Mouse (Mus musculus): ENCODE results near the gene Msl2.

The Msl2 gene

GRCm38 (mm10) chr9:101073987-101074331 is at the start of gene Msl2:
TSS of gene Msl2 (plus strand) at chr9:101074101.
- no peak for DNase-seq (ENCODE audit: low spot score)

- no peak for DNase-seq (ENCODE audit: low spot score)
Measured at GRCm38 (mm10) chr9:101033761-101034447, 40.0 kb upstream of the Msl2 start.

DNA sequence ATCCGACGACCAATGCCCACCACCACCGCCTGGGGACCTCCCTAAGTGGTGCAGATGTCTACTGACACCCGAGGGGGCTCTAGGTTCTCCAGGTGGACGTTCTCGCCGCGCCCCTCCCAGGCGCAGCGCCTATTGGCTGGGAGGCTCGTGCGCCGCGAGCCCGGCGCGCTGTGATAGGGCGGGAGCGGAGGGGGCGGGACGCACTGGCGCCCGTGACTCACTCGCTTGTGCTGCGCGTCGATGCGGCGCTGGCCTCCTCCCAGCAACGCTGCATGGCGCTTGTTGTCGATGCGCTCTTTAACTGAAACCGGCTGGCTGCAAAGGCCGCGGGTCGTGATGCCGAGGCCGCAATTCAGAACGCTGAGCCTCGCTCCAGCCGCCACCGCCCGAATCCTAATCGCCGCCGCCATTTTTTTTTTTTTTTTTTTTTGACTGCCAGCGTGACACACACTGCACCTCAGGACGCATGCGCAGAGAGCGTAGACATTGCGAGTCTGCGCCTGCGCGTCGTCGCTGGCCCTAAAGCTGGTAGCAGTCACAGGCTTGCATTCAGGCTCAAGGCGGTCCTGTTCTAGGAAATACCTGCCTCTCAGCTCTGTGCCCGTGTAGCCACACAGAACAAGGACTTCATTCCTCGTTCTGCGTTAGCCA is 39.3 kb upstream of the Msl2 start, which contains the start of gene Pccb:
Gene Pccb (minus strand): TSS at position 451 of the 651 bp plus-strand sequence.
- peak; percentile 91 for DNase-seq (ENCODE audit: low spot score)

GRCm38 (mm10) chr9:101035836-101036596 is 37.9 kb upstream of the Msl2 start:
- DNase-seq (ENCODE audit: low spot score), result no peak

DNA sequence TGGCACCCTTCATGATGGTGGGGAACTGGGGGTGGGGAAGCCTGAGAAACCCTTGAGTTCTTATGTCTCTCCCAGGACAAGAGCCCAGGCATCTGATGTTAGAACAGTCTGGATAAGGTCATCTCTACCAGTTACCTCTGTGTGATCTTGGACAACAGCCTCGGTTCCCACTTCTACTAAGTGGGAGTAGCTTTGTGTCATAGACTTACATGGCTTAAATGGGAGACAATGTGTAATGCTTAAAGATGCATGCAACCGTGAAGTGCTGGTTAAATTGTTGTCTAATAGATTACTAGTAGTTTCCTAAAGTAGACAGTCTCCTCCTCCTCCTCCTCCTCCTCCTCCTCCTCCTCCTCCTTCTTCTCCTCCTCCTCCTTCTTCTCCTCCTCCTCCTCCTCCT is 37.0 kb upstream of the Msl2 start:
- no peak for DNase-seq (ENCODE audit: low spot score)

DNA sequence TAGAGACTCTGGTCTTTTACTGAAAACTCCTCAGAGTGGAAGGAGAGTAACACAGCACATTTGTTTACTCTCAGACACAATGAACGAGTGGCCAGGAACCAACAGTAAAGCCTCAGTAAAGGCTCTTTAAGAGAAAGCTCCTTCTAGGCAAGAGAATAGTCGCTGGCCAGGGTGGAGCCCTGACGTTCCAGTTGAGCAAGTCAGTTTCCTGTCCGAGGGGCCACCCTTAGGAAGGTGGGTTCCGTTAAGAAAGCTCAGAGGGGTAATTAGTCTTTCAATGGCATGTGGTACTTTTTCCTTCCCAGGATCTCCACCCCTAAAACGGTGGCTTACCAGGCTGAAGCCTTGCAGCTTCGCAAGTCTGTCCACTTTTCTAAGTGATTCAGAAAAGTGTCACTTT is 36.5 kb upstream of the Msl2 start:
- DNase-seq (ENCODE audit: low spot score), result no peak

DNA sequence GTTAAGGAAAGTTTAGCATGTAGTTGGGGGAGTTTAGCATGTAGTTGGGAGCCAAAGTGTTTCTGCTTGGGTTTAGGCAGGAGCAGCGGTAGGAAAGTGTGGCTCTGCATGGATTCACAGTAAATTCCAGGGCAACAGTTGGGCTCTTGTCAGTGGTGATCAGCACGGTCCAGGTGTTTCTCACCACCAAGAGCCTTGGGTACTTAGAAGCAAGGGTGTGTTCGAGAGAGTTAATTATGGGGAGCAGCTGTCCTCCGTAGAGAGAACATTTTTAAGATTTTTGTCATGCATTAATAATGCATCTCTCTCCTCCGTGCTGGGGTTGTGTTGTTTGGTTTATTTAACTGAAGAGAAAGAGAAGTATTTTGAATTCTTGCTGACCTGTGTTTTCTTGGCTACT is 35.3 kb upstream of the Msl2 start:
- DNase-seq (ENCODE audit: low spot score), result no peak

DNA sequence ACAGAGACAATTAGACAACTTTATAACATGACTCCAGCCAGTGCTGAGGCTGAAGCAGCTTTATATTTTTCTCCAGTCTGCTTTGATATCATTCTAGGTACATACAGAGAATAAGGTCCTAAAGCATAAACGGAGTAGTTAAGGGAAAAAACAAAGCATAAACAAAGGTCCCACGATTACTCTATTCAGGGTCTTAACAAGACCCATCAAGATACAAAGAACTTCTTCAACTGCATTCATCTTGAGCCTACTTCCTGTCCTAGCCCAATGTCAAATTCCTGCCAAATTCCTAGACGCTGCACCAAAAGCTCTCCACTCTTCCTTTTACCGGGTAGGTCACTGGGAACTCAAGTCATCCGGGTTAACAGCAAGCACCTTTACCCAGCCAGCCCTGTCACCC is 32.4 kb upstream of the Msl2 start:
- DNase-seq (ENCODE audit: low spot score), result no peak

- no peak for DNase-seq (ENCODE audit: low spot score)
Measured at GRCm38 (mm10) chr9:101042249-101042648, 31.7 kb upstream of the Msl2 start.

- DNase-seq (ENCODE audit: low spot score), result no peak
Measured at GRCm38 (mm10) chr9:101045710-101046338, 28.1 kb upstream of the Msl2 start.

GRCm38 (mm10) chr9:101052007-101052406 is 21.9 kb upstream of the Msl2 start:
- DNase-seq (ENCODE audit: low spot score), result no peak

- DNase-seq (ENCODE audit: low spot score), result no peak
Measured at GRCm38 (mm10) chr9:101052691-101053090, 21.2 kb upstream of the Msl2 start.

GRCm38 (mm10) chr9:101053279-101053678 is 20.6 kb upstream of the Msl2 start:
- no peak for DNase-seq (ENCODE audit: low spot score)

DNA sequence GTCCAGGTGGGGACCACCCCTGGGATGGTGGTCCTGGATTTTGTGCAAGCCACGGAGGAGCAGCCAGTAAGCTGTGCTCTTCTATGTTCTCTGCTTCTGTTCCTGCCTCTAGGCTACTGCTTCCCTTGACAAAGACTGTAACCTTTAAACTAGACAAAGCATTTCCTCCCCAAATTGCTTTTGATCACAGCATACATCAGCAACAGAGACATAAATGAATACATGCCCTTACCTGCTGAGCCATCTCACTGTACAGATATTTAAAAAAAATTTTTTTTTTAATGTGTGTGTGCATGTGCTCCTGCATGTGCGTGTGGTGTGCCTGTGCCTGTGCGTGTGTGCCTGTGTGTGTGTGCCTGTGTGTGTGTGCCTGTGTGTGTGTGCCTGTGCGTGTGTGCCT is 16.7 kb upstream of the Msl2 start:
- DNase-seq (ENCODE audit: low spot score), result no peak

DNA sequence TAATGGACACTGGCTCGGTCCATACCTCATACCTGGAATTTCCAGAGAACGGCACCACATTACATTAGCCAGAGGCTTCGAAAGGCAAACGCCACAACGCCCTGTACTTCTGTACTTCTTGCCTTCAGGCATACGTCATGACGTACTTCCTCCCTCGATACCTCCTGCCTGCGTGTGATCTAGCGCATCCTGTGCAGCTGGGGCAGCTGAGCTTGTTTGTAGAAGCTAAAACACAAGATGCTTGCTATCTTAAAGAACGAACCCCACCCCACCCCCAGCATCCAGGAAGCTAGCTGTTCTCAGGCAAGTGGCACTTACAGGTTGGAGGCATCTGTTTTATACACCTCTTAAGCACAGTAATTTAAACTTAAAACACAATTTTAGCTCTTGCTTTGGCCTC is 12.9 kb upstream of the Msl2 start:
- peak; percentile 30 for DNase-seq (ENCODE audit: low spot score)

- DNase-seq (ENCODE audit: low spot score), result no peak
Measured at GRCm38 (mm10) chr9:101062253-101062780, 11.6 kb upstream of the Msl2 start.

DNA sequence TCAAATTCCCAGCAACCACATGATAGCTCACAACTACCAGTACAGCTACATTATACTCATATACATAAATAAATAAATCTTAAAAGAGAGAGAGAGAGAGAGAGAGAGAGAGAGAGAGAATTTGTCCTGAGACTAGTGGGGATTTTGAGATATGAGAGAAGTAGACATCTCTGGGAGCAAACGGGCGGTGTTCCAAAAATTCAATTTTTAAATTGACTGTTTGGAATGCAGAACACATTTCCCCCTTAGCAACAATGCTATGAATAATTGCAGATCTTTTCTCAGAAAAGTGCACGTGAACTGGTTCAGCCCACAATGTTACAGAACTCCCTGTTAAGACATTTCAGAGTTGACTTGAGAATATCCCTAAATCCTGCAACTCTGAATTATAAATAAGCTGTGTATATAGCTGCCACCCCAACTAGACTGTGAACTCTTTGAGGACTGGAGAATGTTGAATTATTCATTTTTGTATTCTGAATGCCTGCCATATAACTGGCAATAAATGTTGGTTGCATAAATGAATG is 8.8 kb upstream of the Msl2 start:
- no peak for DNase-seq (ENCODE audit: low spot score)

GRCm38 (mm10) chr9:101069781-101070180 is 4.1 kb upstream of the Msl2 start:
- no peak for DNase-seq (ENCODE audit: low spot score)

GRCm38 (mm10) chr9:101072506-101072905 is 1.4 kb upstream of the Msl2 start:
- DNase-seq (ENCODE audit: low spot score), result no peak

DNA sequence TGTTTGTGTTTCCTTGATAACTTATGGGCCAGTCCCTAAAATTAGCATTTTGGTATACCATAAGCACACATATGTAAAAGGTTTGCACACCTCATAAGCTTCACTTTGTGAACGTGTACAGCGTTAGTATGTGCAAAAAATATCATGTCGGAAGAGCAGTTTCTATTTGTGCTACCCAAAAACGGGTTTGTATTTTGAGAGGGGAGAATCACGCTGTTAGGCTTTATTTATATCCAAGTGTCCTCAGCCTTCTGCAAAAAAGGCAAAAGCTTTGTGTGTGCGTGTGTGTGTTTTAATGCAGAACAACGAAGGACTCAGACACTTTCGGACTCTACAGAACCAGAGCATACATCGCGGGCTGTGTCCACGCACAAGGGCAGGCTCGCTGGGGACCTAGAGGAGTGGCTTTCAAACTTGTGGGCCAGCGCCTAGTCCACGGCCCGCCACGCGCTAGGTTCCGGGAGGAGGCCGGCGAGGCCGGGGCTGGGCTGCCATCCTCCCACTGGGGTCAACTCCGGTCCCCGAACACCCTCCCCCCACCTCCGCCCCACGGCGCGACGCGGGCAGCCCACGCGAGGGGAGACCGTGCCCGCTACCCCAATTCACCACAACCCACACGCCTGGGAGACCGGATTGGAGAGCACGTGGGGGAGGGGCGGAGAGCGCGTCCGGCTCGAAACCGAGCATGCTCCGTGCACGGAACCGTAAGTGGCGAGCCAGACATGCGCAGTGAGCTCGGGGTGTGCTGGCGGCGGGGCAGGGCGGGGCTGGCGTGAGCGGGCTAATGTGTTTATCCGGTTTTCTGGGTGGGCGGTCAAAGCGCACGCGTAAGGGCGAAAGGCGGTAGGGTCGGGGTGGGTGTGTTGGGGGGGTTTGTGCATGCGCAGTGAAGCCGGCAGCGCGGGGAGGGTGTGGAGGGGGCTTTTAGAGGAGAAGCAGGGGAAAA is 587 bp upstream of the Msl2 start:
- DNase-seq (ENCODE audit: low spot score), result peak; percentile 94
